Mouse (Mus musculus): ENCODE measurements at regions not wholly inside any gene's neighbourhood (a gene's known extent, or its start where the extent isn't known, plus 50 kb on each side); places are given as distances from the start of the nearest gene placed in this dataset.
A peak's percentile ranks its signal among the peaks of the same experiment; 100 is the strongest.

DNA sequence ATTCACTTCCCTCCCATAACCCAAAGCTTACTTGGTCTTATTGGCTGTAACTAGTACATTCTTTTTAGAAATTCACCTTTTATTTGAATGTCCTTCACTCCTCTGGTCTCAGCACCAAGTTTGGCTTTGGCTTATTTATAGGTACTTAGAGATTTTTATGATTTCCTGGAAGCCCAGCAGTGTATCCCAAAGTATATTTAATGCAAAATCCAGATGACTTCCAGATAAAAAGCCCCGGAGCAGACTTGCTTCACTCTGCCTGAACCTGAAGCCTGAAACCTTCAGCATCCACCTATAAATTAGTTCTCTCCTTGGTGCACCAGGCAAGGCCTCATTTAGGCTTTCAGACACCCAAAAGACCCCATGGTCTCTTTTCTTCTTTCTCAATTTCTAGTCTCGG lies 250.8 kb downstream of the Tle4 start:
- ATAC-seq = no peak

DNA sequence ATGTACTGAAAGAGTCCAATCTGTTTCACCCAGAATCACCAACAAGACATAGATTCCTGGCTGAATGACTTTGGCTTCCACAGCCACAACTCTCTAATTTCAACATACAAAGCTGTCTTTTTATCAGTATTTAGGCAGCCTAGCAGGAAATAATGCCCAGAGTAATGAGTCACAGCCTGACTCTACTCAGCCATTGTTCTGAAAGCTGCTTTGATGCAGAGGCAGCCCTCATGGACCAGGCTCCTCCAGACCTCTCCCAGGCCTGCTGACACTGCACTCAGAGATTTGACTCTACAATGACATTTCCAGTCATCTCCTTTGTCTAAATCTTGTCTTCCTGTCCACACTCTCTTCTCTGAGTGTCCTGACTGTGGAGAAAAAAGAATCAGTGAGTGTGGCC lies 250.4 kb downstream of the Tle4 start:
- no peak for ATAC-seq

DNA sequence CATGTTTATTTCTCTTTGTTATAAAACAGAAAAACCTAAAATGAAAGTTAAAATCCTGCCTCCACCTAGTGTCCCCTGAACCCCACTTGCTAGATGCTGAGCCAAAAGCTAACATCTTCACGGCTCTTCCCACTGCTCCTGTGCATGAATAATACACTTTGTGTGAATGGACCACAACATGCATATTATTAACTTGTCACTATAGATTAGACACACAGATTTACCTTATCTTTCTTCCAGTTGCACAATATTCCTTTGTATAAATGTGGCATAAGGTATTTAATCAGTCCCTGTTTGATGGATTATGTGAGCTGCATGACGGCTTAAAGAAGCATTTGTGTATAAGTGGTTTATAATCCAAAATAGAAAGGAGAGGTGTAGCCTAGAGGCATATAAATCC lies 248.1 kb downstream of the Tle4 start:
- ATAC-seq = no peak

DNA sequence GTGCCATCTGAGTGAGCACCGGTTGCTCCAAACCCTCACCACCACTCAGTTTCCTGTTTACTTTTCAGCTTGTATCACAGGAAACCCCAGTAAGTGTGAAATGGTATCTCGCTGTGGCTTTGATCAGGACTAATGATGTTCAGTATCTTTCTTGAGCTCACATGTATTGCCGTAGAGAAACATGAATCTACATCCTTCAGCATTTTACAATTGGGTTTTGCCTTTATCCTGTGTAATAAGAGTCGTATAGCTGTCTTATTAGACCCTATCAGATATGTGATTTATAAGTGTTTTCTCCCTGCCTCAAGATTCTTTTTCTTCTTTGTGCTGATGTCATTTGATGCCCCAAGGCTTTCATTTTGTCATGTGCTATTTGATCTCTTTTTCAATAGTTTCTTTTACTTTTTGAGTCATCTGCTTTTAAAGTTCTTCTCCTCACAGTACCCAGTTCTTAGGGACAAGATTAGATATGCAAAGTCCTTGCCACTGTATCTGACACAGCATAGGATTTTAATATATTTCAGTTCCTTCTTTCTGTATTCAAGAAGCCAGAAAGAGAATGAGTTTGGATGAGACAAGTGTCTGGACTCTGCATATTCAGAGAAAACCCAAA lies 246.0 kb downstream of the Tle4 start:
- ATAC-seq = peak; percentile 96

DNA sequence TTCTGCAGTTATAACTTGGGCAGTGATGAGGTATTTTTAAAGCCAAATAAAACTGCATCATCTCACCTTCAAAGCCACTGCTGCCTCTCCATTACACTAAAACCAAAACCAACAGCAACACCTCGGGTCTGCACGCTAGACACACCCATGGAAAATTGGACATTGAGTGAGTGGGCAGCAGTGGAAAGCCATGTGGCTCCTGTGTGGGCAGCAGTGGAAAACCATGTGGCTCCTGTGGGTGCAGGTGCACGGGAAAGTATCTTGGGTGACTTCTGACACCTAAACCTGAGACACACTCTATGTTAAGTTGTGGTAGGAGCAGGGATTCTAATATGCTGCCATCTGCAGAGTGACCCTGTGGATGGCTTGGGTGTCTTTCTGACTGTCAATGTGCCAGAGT lies 245.3 kb downstream of the Tle4 start:
- ATAC-seq = peak; percentile 16

DNA sequence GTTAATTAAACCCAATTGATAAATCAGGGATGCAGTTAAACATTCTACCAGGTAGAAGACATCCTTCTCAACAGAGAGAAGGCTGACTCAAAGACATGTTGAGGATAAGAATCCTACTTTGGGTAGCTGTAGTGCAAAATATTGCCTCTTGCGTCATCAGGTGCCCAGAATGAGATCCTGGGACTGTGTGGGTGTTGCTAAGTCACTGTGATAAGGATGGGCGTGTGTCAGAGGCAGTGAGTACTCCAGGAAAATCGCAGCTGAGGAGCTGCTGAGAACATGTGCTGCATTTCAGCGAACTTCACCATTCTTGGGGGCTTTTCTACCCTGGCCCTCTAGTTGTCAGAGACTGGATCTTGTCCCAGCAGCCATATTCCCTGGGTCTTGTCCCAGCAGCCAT lies 244.7 kb downstream of the Tle4 start:
- ATAC-seq = no peak

DNA sequence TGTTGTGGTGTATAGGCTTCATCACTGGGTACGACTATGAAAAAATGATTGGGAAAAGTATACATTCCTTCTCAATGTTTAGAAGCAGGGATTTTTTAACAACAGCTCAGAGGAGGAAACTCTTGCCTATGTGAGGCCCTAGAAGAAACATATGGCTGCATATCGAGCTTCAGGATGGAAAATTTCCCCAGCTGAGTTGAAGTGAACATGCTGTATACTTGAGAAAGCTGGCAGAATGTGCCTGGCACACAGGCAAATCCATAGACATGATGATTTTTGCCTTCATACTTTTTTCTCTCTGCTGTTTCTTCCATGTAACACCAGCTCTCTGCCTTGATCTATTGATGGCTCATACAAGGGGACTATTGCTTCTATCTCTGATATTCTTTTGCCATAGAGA lies 242.7 kb downstream of the Tle4 start:
- ATAC-seq = no peak

DNA sequence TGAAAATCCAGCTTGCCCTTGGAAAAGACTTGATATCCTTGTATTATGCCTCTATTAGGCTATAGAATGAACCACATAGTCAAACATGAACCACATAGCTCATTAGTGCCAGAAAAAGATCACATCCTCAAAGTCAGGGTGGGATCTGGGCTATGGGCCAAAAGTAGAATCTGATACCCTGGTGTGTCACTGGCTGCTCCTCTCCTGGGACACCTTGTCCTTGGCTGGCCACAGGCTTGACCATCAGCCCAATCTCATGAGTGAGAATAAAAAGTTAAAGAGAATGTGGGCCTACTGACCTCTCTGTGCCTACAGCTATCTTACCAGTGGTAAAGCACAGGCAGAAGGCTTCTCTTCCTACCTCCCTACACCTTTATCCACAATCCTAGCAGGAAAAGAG lies 241.9 kb downstream of the Tle4 start:
- ATAC-seq = no peak

DNA sequence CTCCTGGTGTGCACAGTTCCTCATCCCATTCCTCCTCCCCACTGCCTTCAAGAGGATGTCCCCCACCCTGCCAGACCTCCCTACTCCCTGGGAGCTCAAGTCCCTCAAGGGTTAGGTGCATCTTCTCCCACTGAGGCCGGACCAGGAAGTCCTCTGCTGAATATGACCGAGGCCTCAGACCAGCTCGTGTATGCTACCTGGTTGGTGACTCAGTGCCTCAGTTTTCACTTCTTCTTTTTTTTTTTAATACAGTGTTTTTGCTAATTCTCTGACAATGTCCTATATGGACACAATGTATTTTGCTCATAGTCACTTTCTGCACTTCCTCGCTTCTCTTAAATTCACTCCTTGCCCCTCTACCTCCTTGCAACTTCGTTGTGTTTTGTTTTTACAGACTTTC lies 237.2 kb downstream of the Tle4 start:
- no peak for ATAC-seq

DNA sequence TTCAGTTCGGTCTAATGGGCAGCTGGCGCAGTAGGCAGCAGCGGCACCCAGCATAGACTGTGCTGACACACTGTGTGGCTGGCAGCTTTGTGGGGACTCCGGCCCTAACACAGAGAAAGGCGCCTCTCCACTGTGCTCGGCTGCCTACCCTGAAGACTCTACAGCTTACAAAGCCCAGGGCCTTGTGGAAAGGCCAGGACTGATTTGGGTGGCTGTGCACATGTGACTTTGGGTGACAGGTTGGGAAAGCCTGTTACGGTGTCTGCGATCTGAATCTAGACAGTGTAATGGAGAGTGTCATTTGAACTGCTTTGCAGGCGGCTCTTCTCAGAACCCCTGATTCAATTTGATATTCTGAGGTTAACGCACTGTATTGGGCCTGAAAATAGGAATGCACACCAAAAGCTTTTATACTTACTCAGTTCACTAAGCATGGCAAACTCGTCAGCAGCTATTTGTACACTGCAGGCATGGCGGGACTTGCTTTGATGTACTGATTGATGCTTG lies 228.7 kb downstream of the Tle4 start:
- ATAC-seq = no peak

DNA sequence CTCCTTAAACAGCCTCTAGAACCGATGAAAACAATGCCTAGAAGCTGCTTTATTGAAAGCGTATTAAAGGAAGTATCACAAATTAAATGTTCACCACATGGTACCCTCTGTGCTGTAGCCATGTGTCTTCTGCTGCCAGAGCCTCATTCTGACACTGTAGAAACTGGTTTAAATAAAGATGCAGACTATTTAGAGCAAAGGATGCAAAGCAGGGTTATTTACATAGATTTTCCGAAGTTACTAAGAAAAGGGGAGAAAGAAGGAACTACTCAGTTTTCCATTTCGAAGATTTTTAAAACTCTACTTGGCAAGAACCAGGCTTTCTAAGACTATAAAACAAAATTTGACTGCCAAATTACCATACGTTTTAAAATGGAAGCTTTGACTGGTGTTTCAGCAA lies 226.5 kb downstream of the Tle4 start:
- ATAC-seq = no peak

DNA sequence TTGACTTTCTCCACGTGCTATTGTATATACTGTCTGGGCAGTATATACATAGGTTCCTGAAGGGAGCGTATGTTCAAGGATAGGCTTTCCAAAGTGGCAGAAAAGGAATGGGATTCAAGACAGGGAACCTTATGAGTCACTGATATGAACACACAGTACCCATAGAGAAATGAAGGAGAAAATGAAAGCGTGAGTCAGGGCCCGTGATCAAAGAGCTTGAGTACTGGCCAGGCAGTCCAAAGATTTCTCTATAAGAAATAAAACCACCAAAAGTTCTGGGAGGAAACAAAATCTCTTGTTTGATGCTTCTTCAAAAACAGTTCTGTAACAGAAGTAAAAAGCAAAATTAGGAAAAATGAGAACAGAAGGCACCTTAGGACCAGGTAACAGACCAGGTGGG lies 223.9 kb downstream of the Tle4 start:
- no peak for ATAC-seq

DNA sequence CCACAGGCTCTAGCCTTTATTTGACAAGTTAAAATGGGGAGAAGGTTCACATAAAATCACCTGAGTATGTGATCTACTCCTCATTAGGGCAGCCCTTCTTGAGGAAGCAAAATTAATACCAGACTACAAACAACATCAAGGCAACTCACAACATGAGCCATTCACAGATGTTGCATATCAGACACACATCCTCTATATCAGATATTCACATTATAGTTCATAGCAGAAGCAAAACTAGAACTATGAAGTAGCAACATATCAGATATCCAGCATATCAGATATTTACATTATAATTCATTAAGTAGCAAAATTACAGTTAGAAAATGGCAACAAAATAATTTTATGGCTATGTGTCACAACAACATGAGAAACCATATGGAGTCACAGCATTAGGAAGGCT lies 217.0 kb downstream of the Tle4 start:
- ATAC-seq = no peak

DNA sequence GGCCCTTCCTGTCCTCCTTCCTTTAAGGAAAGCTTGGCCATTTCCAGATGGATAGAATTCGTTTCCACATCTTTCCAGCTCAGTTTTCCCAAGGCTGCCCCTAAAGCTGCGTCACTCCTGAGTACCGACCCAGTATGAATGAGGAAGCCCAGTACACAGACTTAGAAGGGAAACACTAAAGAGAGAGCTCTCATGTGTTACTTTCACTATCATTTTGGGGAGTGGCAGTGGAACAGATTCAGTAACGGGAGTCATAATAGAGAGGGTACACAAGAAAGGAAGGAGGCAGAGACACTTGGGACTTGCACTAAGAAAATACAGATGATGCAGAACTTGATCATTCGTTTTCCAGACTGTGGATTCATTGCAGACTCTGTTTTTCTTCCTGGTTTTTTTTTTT lies 210.1 kb downstream of the Tle4 start:
- ATAC-seq = peak; percentile 83

DNA sequence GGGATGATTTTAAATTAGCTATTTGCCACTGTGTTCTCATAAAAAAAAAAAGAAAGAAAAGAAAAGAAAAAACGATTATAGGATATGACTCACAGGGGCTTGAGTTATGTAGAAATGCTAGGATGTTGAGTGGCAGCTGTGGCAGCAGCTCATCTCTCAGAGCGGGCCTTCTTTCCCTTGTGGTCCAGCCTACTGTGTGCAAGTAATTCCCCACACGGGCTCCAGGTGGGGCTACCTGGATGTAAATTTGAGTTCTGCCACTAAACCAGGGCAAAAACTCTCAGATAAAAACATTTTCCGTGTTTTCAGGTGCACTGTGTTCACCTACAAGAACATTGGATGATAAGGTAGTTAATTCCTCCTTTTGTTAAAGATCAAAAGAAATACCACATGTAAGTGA lies 209.3 kb downstream of the Tle4 start:
- peak; percentile 84 for ATAC-seq

DNA sequence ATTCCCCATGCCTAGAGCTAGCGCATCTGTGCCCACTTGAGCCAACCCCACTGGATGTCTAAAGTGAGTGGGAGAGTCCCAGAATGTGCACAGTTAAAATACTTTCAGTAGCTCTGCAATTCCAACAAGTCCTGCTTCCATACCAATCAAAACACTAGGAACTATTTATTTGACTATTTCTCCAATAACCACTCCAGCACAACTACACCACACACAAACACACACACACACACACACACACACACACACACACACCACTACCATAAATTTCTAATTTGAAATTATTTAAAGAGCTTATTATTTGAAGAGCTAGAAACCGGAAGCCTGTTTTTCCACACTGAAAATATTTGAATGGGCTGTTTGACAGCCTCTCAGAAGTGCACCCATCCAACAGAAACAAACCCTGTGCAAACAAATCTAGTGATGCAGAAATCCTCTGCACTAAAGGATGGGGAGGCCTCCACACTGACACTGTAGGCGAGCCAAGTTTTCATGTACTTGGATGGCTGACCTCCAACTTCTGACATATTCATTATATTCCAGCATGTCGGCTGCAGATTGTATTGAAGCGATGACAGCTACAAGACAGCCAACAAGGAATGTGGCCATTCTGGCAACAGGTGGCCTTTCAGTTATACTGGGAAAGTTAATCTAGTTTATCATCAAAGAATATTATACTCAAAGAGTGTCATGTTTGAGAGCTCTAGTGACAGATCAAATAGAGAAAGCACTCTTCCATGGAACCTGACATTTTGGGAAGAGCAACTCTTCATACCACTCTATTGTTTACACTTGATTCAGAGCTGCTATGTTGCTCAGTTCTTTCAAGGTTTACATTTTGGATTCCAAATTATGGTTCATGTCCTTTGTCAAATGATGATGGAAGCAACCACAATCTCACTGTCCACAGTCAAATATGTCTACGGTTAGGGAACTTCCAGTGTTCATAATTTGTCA lies 207.7 kb downstream of the Tle4 start:
- ATAC-seq = no peak

DNA sequence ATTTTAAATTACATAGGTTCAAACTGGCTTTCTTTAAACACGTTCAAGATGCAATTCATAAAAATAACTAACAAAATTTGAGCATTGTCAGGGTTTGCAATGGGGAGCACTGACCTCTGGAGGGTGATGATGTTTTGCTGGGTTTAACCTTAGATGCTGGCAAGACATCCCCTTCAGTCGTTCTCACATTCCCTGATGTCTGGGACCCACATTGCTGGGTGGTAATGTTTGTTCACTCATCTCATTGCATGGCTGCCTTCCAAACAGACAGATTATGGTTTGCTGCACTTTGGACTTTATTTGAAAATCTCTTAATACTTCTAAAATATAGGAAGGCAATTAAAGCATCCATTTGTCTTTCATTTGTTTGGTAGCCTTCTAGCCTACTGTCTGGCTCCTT lies 206.9 kb downstream of the Tle4 start:
- no peak for ATAC-seq

All from inflammation-experienced regulatory T-cells, adult 6 months (primary cell).